Mouse (Mus musculus) olfactory bulb, adult 2 months (tissue): ENCODE measurements around the gene Slc22a16. TPM values are rescaled to one million over a fixed set of nuclear protein-coding genes. Genes with fewer than 3 reads are reported as not detected.

Source experiments
- H3K27ac ChIP-seq: fragments of 200-500 bp; 2 replicates; pipeline ENCODE4 v1.5.1; 2012; ENCODE audit warnings: low read depth, low read length; ENCODE audit not compliant: insufficient read depth
- H3K4me1 ChIP-seq: fragments of 200-500 bp; 2 replicates; pipeline ENCODE4 v1.6.1; 2012; ENCODE audit warnings: low read length; ENCODE audit not compliant: control insufficient read depth, insufficient read depth
- H3K4me3 ChIP-seq: fragments of 200-500 bp; 2 replicates; pipeline ENCODE4 v1.5.1; 2012; ENCODE audit warnings: mild to moderate bottlenecking, low read depth, low read length, moderate library complexity; ENCODE audit not compliant: insufficient read depth
- CTCF ChIP-seq: fragments of 200-500 bp; IDR thresholded peaks from 2 replicates; pipeline ENCODE4 v1.5.1; 2012; ENCODE audit warnings: low read depth, mild to moderate bottlenecking, low read length, moderate library complexity; ENCODE audit not compliant: insufficient read depth
- POLR2A ChIP-seq: fragments of 200-500 bp; IDR thresholded peaks from 2 replicates; pipeline ENCODE4 v1.6.1; 2012; ENCODE audit warnings: mild to moderate bottlenecking, low read depth, low read length, moderate library complexity; ENCODE audit not compliant: insufficient read depth
- WGBS: fragments of 180-500 bp; shearing (Covaris S2); methylation state at CpG from one replicate; pipeline ENCODE4 v1.1.7; 2018; 5-methylcytosine and 5-hydroxymethylcytosine counted together
- polyA plus RNA-seq: library from polyadenylated mRNA; stranded (reverse); fragments of >200 nt; gene quantifications from 2 replicates; pipeline ENCODE4 v1.2.4, GENCODE M21; 2012; ENCODE audit warnings: low replicate concordance; ENCODE audit not compliant: missing spikeins, insufficient read depth, insufficient read length

The Slc22a16 gene
- polyA plus RNA-seq, 1 experiment, result not detected

DNA sequence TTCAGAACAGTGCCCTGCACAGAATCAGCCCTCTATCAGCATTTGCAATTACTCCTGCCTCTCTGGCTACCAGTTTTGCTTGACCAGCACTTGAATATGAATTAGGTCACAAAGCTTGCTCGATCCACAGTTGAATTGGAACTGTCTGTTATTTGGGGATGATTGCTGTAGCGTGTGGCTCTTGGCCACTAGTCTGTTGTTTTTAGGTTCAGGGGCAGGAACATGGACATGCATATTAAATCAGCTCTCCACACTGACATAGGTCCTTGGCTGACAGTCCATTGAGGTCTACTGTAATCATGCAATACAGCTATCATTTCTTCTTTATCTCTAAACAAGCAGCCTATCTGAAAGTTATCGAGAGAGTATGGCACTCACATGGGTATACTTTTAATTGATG is 62.0 kb downstream of the Slc22a16 start:
- Histone ChIP-seq H3K4me3 (no peak overlapping the region), H3K4me1 (peaks cover 11% of the 10 kb centered on the region; the same call in 1 of the 2 replicates), H3K27ac (no peak overlapping the region)
- TF ChIP-seq POLR2A (no peak), CTCF (no peak)
- 57% methylated on average over 3 of the region's 3 CpGs for WGBS

DNA sequence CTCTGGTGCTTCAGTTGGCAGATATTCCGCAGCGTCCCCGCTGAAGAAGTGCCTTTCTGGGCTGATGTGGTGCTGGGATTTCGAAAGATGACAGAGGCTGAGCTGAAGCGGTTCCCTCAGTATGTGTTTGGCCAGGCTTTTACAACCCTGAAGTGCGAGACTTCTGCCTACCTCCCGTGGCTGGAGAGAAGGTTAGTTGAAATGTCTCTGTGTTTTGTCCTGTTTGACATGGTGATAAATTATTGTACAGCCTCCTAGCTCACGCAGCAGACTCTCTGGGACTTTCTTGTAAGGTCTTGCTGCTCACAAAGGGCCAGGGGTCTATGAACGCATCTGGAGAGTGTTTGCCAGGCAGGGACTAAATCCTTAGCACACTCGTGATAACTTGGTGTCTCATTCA is 67.2 kb downstream of the Slc22a16 start:
- no peak overlapping the region for H3K4me3 ChIP-seq
- WGBS, result 87% methylated on average over 10 of the region's 10 CpGs
- no peak overlapping the region for H3K27ac ChIP-seq
- peaks cover 21% of the 10 kb centered on the region for H3K4me1 ChIP-seq
- no peak for TF ChIP-seq CTCF
- TF ChIP-seq POLR2A, result no peak

DNA sequence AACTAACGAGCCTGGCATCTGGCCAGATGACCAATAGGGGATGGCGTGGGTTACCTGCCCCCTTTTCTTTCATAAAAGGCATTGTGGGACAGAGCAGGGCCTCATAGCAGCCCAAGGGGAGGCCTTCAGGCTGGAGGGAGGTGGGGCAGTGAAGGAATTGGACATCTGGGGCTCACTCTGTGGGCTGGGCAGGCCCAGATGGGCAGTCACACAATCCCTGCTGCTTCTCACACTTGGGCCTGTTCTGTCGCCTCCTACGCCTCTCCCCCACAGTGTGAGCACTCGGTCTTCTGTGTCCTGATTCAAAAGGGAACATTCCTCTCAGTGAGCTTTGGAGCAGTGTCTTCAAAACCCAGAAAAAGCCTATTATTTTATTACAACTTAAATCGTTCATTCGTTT is 68.1 kb downstream of the Slc22a16 start:
- TF ChIP-seq POLR2A (no peak), CTCF (no peak)
- Histone ChIP-seq H3K4me1 (peaks cover 21% of the 10 kb centered on the region), H3K4me3 (no peak overlapping the region), H3K27ac (0 out of 2 replicates have a peak overlapping the region, but pooled peaks have one; percentile 9)
- whole genome bisulfite sequencing, result 42% methylated on average over 7 of the region's 7 CpGs

DNA sequence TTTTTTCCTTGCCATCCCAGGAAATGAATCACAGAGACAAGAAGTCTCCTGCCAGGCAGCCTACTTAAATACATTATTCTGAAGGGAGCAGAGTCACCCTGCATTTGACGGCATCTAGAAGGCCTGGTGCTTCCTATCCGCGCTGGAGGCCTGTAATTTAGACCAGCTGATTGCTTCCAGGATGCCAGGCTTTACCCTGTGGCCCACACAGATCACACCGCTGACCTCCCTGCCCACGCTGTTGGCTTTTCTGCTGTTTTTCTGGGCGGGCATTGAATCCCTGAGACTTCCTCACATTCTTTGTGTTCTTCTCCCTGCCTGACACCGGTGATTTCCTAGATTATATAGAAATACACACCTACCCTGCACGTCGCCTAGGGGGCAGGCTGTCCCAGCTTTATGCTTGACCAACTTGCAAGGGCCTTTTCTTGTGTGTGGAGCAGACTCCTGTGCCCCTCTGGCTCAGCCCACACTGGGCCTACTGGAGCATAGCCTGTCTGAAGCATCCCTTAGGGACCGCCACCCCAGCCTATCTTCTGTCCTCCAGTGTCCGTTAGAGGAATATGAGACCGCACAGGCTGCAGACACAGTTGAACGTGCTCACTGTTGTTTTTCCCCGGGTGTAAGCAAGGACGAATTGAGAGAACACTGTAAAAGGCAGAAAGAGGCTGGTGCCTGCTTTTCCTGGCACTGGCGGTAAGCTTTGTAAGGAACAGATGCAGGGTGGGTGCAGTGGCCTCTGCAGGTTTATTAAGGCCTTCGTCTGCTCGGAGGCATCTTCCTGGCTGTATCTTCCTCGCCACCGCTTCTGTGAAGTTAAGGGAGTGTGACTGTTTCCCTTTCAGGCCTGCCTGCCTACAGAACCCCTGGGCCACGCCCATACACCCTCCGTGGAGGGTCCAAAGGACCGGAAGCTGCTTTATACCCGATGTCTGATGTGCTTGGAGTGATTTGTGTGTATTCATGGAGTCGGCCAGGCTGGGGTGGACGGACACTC is 69.0 kb downstream of the Slc22a16 start:
- Histone ChIP-seq H3K4me1 (peaks cover 21% of the 10 kb centered on the region), H3K4me3 (no peak overlapping the region), H3K27ac (peak overlapping the region; percentile 71)
- TF ChIP-seq CTCF, result no peak
- TF ChIP-seq POLR2A, result no peak
- 47% methylated on average over 26 of the region's 26 CpGs for WGBS

DNA sequence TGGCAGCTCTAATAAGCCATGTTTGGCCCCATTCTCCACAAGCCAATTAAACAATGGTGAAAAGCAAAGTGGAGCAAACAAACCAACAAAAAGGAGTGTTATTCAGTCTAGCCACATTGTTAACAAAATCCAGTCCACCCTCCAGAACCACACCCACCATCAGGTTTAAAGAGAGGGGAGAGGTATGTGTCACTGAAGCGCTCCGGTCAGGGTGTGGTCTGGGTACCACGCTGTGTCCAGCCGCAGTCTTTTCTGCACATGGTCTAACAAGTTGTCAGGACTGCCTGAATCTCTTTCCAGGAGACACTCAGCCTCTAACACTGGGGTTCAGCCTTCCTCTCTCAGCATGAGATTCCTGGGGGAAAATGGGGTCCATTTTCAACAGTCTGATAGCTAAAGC is 70.3 kb downstream of the Slc22a16 start:
- Histone ChIP-seq H3K27ac (no peak overlapping the region), H3K4me3 (no peak overlapping the region), H3K4me1 (peaks cover 21% of the 10 kb centered on the region)
- TF ChIP-seq CTCF (no peak), POLR2A (no peak)
- 90% methylated on average over 4 of the region's 4 CpGs for WGBS

DNA sequence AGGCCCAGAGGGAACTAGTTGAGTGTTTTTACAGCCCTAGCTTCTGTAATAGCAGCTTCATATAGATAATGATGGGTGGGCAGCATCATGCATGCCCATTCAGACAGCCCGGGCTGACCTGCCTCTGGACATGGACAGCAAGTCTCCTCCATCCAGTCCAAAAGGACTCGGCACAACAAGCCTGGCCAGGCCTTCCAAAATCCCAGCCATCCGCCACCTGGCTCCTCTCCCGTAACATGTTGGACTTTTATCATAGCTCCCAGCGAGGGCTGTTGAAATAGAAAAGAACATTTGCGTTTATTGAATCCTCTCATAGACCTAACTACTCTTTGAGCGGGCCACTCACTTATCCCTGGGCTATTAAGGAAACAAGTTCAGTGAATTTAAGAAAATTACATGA is 71.8 kb downstream of the Slc22a16 start:
- WGBS, result 94% methylated on average over 7 of the region's 7 CpGs
- Histone ChIP-seq H3K4me1 (peaks cover 21% of the 10 kb centered on the region), H3K27ac (no peak overlapping the region), H3K4me3 (no peak overlapping the region)
- TF ChIP-seq POLR2A (no peak), CTCF (no peak)

DNA sequence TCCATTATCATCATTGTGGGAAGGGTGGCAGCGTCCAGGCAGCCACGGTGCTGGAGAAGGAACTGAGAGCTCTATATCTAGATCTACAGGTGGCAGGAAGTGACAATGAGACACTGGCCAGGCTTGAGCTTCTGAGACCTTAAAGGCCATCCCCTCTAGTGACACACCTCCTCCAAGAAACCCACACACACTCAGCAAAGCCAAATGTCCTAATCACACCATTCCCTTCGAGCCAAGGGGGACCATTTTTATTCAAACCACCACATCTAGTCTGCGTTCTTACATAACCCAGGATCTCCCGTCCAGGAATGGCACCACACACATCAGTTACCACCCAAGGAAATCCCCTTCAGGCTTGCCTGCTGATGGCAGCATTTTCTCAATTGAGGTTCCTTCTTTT is 73.0 kb downstream of the Slc22a16 start:
- WGBS, result 77% methylated on average over 5 of the region's 5 CpGs
- H3K4me3 ChIP-seq, result no peak overlapping the region
- H3K4me1 ChIP-seq, result peaks cover 20% of the 10 kb centered on the region
- TF ChIP-seq POLR2A (no peak), CTCF (no peak)
- H3K27ac ChIP-seq, result no peak overlapping the region

DNA sequence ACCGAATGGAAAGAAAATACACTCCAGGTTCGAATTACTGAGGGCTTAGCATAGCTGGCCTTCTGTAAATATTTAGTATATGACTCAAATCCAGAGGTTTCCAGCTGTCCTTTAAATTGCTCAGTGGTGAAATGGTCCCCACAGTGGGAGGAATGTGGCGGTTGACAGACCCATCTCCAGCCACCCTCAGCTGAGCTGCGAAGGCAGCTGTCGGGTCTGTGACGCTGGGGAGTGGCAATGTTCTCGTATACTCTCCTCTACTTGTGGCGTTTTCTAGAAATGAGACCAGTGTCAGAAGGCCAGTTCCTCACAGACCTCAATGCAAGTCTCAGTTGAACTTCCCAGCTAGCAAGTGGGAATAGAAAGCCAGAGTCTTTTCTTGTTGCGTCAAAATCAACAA is 74.3 kb downstream of the Slc22a16 start:
- peaks cover 10% of the 10 kb centered on the region for H3K4me1 ChIP-seq
- no peak for TF ChIP-seq POLR2A
- no peak for TF ChIP-seq CTCF

DNA sequence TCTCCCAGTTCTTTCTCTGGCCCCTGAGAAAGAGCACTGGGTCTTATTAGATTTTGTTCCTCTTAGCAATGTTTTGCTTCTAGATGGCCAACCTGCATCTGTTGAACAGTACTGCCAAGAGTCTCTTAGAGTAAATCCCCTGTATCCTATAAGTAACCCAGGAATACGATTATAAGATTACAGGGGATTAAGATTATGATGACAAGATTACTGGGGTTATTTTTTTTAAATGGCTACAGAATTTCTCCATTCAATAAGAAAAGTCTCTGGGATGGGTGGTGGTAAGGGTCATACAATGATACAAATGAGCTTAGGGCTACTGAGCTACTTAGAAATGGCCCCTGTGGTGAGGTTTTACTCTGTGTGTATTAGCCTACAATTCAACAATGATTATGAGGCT is 75.2 kb downstream of the Slc22a16 start:
- no peak overlapping the region for H3K27ac ChIP-seq
- TF ChIP-seq CTCF (no peak), POLR2A (no peak)
- 0 out of 2 replicates have a peak, but pooled peaks cover 7% of the 10 kb centered on the region for H3K4me1 ChIP-seq
- H3K4me3 ChIP-seq, result no peak overlapping the region
- WGBS, result 80% methylated on average over 1 of the region's 1 CpGs

More for the DNA sequence above, 74.3 kb downstream of the Slc22a16 start:
- H3K27ac ChIP-seq, result no peak overlapping the region
- 79% methylated on average over 9 of the region's 9 CpGs for WGBS
- no peak overlapping the region for H3K4me3 ChIP-seq
